9 mouse cellular contexts compared by ENCODE assay signal in genomic region chr7:70358848-70359591, GRCm38 (mm10). TPM values are rescaled to one million over a fixed set of nuclear protein-coding genes. Genes with fewer than 3 reads are reported as not detected.
DNase-seq lines count a peak whose midpoint lies in the region; ATAC-seq lines count a peak whose summit lies in the region.
"Had no signal": no experiment of that assay in that cellular context is flagged by ENCODE, and none has a peak within 500 bp of the region (broad histone marks: within the 10 kb centered on the region; RNA-seq: fewer than 3 reads in every experiment).

No protein-coding gene starts in this region.

- DNase-seq in cerebellum, postnatal 14 days: peak; percentile 69 to 72
- DNase-seq in cerebellum, adult 9-11 months: no peak
- DNase-seq in 3T3-L1 (ENCODE audit: low read depth, low spot score): peak; percentile 70
- peak; percentile 55 for DNase-seq in heart, postnatal 4 days
- peak; percentile 76 for DNase-seq in limb, embryonic 11.5 days (ENCODE audit: low spot score)
- DNase-seq in ovary, postnatal 14 days (ENCODE audit: low spot score): peak; percentile 33
- DNase-seq in c-Kit-positive CD71-positive TER-119-positive erythroid progenitor cells, embryonic 14.5 days (ENCODE audit: low spot score): no peak

- no peak for ATAC-seq in embryonic facial prominence, embryonic 12.5 days (ENCODE audit: insufficient number of reproducible peaks, insufficient read depth, low FRiP score, low TSS enrichment)
- peak; percentile 1; the same call in 1 of the 2 replicates for ATAC-seq in limb, embryonic 11.5 days (ENCODE audit: insufficient number of reproducible peaks, low FRiP score, low TSS enrichment, low read depth)

- peak overlapping the region; percentile 100 for H3K27ac ChIP-seq in embryonic facial prominence, embryonic 12.5 days
- H3K27ac ChIP-seq in limb, embryonic 11.5 days (replicated peaks; ENCODE audit: low read depth, low read length): peak overlapping the region; percentile 99

- H3K4me1 ChIP-seq in embryonic facial prominence, embryonic 12.5 days: peaks cover 9% of the 10 kb centered on the region; the same call in 1 of the 2 replicates
- H3K4me1 ChIP-seq in limb, embryonic 11.5 days (ENCODE audit: control insufficient read depth, insufficient read depth, low read length): peaks cover 7% of the 10 kb centered on the region; the same call in 1 of the 2 replicates

- no peaks in the 10 kb centered on the region for H3K9me3 ChIP-seq in embryonic facial prominence, embryonic 12.5 days
- no peaks in the 10 kb centered on the region for H3K9me3 ChIP-seq in limb, embryonic 11.5 days (ENCODE audit: control insufficient read depth, low read length)

- peaks cover 15% of the 10 kb centered on the region for H3K36me3 ChIP-seq in embryonic facial prominence, embryonic 12.5 days
- H3K36me3 ChIP-seq in limb, embryonic 11.5 days (ENCODE audit: control insufficient read depth, insufficient read depth, low read length): no peaks in the 10 kb centered on the region
- H3K36me3 ChIP-seq: G1E had no signal

- H3K4me2 ChIP-seq in embryonic facial prominence, embryonic 12.5 days (replicated peaks): peak overlapping the region; percentile 79
- peak overlapping the region; percentile 92 for H3K4me2 ChIP-seq in limb, embryonic 11.5 days (ENCODE audit: low read depth, severe bottlenecking)

- H3K9ac ChIP-seq in embryonic facial prominence, embryonic 12.5 days: peak overlapping the region; percentile 99
- peak overlapping the region; percentile 99 for H3K9ac ChIP-seq in limb, embryonic 11.5 days (ENCODE audit: low read length)

- WGBS in embryonic facial prominence, embryonic 12.5 days: under 1% methylated on average over 33 of the region's 33 CpGs
- under 1% methylated on average over 33 of the region's 33 CpGs for WGBS in limb, embryonic 11.5 days

- peak overlapping the region; percentile 82 for H3K4me3 ChIP-seq in embryonic facial prominence, embryonic 12.5 days
- peak overlapping the region; percentile 76 for H3K4me3 ChIP-seq in limb, embryonic 11.5 days (ENCODE audit: low read depth, low read length)

- H3K27me3 ChIP-seq in embryonic facial prominence, embryonic 12.5 days: no peaks in the 10 kb centered on the region
- H3K27me3 ChIP-seq in limb, embryonic 11.5 days (ENCODE audit: control insufficient read depth, insufficient read depth, low read length): no peaks in the 10 kb centered on the region

RNA-seq across cellular contexts. Expression of gene Nr2f2, which starts 7.5 kb away (rescaled TPM):
- 96.9 and 99.0 TPM in 2 replicates for polyA plus RNA-seq in embryonic facial prominence, embryonic 12.5 days (2016; fragmentation: Nextera tagmentation; extraction: Ambion mirVana)
- total RNA-seq in heart, postnatal 4 days (2021): 10 to 100 TPM; 34.3 to 35.0 TPM
- polyA plus RNA-seq in limb, embryonic 11.5 days (2014; fragmentation: Nextera tagmentation; extraction: Ambion mirVana): 71.4 and 79.5 TPM in 2 replicates
- polyA plus RNA-seq: G1E had no signal

Comparison
In these comparisons a context has a peak if more than half of its experiments do, and no peak if none do; other contexts are left out.
1. DNase-seq: peak in cerebellum, postnatal 14 days (2 of 2), 3T3-L1 (single experiment), heart, postnatal 4 days (single experiment), limb, embryonic 11.5 days (single experiment) and ovary, postnatal 14 days (single experiment); none in cerebellum, adult 9-11 months (single experiment) and c-Kit-positive CD71-positive TER-119-positive erythroid progenitor cells, embryonic 14.5 days (single experiment).